Mouse (Mus musculus): ENCODE measurements at regions not wholly inside any gene's neighbourhood (a gene's known extent, or its start where the extent isn't known, plus 50 kb on each side); places are given as distances from the start of the nearest gene placed in this dataset.

DNA sequence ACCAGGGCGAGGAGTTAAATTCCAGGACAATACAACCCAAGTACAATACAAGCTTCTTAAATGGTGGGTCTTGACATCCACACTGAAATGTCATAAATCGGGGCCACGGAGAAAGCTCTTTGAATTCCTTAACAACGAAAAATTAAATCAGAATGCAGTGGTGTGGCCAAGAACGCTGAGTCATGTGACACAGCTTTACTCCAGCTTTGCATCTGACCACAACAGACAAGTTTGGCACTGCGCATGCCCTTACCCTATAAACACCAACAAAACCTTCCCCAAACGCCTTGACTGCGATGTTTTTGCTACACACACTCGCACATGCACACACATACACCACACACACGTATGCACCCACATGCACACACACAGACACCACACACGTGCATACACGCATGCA is 584.8 kb upstream of the Gm10131 start:
- peaks cover 7% of the 10 kb centered on the region; the same call in 1 of the 2 replicates for H3K4me1 ChIP-seq
- no peaks in the 10 kb centered on the region for H3K36me3 ChIP-seq
- no peak for DNase-seq (ENCODE audit: low spot score)
- no peaks in the 10 kb centered on the region for H3K9me3 ChIP-seq (replicated peaks)
- 91% methylated on average over 12 of the region's 12 CpGs for WGBS
- no peak overlapping the region for H3K27ac ChIP-seq (replicated peaks)
- H3K27me3 ChIP-seq (ENCODE audit: low read depth, poor library complexity, severe bottlenecking): peaks cover 11% of the 10 kb centered on the region; the same call in 1 of the 2 replicates
- H3K4me3 ChIP-seq: no peak overlapping the region

- H3K4me3 ChIP-seq: no peak overlapping the region
- WGBS: 62% methylated on average over 13 of the region's 13 CpGs
- DNase-seq (ENCODE audit: low spot score): no peak
- H3K9me3 ChIP-seq (replicated peaks): no peaks in the 10 kb centered on the region
- no peak overlapping the region for H3K27ac ChIP-seq (replicated peaks)
- H3K4me1 ChIP-seq: peaks cover 18% of the 10 kb centered on the region
- H3K27me3 ChIP-seq (ENCODE audit: low read depth, poor library complexity, severe bottlenecking): peaks cover 41% of the 10 kb centered on the region
- no peaks in the 10 kb centered on the region for H3K36me3 ChIP-seq
Measured at GRCm38 (mm10) chr8:34692606-34693005, 581.1 kb upstream of the Gm10131 start.

DNA sequence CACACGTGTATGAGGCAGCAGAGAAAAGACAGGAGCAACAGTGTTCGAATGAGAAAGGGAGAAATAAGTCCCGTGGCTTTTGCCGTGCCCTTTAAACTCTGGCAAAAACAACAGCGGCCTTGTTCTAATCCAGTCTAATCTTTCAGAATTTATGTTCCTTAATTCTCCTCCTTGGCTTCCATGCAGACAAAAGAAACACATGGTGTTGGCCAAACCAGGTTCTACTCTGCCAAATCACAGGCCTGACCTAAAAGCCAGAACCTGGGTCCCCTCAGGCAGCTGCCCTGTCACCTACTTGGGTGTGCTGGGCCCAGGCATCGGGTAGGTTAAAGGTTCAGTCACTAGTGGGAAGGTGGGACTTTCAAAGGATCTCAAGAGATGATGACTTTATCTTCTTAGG is 580.2 kb upstream of the Gm10131 start:
- no peak overlapping the region for H3K27ac ChIP-seq (replicated peaks)
- peaks cover 18% of the 10 kb centered on the region for H3K4me1 ChIP-seq
- no peak for DNase-seq (ENCODE audit: low spot score)
- H3K9me3 ChIP-seq (replicated peaks): no peaks in the 10 kb centered on the region
- no peaks in the 10 kb centered on the region for H3K36me3 ChIP-seq
- no peak overlapping the region for H3K4me3 ChIP-seq
- WGBS: 87% methylated on average over 6 of the region's 6 CpGs
- peaks cover 41% of the 10 kb centered on the region for H3K27me3 ChIP-seq (ENCODE audit: low read depth, poor library complexity, severe bottlenecking)

GRCm38 (mm10) chr8:34689825-34690493 is 578.4 kb upstream of the Gm10131 start:
- Histone ChIP-seq H3K27me3 (ENCODE audit: low read depth, poor library complexity, severe bottlenecking) (peaks cover 48% of the 10 kb centered on the region), H3K9me3 (replicated peaks) (no peaks in the 10 kb centered on the region), H3K27ac (replicated peaks) (no peak overlapping the region), H3K36me3 (no peaks in the 10 kb centered on the region), H3K4me1 (peaks cover 18% of the 10 kb centered on the region), H3K4me3 (peak overlapping the region; percentile 34)
- DNase-seq (ENCODE audit: low spot score): no peak
- 13% methylated on average over 9 of the region's 9 CpGs for WGBS

GRCm38 (mm10) chr8:34689049-34689824 is 577.7 kb upstream of the Gm10131 start:
- 15% methylated on average over 33 of the region's 33 CpGs for WGBS
- Histone ChIP-seq H3K4me3 (peak overlapping the region; percentile 34), H3K9me3 (replicated peaks) (no peaks in the 10 kb centered on the region), H3K4me1 (peaks cover 18% of the 10 kb centered on the region), H3K27ac (replicated peaks) (peak overlapping the region; percentile 9; the same call in 1 of the 2 replicates), H3K27me3 (ENCODE audit: low read depth, poor library complexity, severe bottlenecking) (peaks cover 51% of the 10 kb centered on the region), H3K36me3 (no peaks in the 10 kb centered on the region)
- peak; percentile 20 for DNase-seq (ENCODE audit: low spot score)

DNA sequence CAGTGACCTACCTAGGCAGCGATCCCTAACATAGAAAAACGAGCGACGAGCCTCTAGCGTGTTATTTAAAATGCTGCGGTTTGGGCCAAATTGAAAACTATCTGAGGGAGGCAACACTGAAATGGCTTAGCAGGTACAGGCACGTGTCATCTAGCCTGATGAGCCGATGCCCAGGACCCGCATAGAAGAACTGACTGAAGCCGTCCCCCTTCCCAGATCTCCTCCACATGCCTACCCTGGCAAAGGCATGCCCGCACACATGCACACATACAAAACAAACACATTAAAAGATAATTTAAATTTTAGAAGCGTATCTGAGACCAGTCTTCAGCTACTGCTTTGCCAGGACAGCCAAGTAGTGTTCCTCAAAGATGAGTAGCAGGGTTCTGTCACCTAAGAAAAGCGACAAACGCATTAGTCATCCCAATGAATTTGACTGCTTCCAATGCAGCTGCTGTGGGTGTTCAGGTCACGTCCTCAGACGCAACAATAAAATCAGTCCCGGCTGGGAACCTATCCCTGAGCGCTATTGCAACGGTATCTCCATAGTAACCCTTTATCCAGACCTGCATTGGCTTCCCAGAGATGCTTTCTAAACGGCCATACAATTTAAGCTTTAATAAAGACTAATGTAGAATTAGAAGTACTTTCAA is 577.0 kb upstream of the Gm10131 start:
- peaks cover 18% of the 10 kb centered on the region for H3K4me1 ChIP-seq
- WGBS: 64% methylated on average over 20 of the region's 20 CpGs
- H3K27ac ChIP-seq (replicated peaks): no peak overlapping the region; the same call in 1 of the 2 replicates
- no peaks in the 10 kb centered on the region for H3K36me3 ChIP-seq
- H3K9me3 ChIP-seq (replicated peaks): no peaks in the 10 kb centered on the region
- peak overlapping the region; percentile 34 for H3K4me3 ChIP-seq
- DNase-seq (ENCODE audit: low spot score): peak; percentile 30
- peaks cover 51% of the 10 kb centered on the region for H3K27me3 ChIP-seq (ENCODE audit: low read depth, poor library complexity, severe bottlenecking)

GRCm38 (mm10) chr8:34686371-34686770 is 574.8 kb upstream of the Gm10131 start:
- Histone ChIP-seq H3K4me1 (peaks cover 18% of the 10 kb centered on the region), H3K9me3 (replicated peaks) (no peaks in the 10 kb centered on the region), H3K27me3 (ENCODE audit: low read depth, poor library complexity, severe bottlenecking) (peaks cover 57% of the 10 kb centered on the region), H3K4me3 (no peak overlapping the region), H3K36me3 (no peaks in the 10 kb centered on the region), H3K27ac (replicated peaks) (no peak overlapping the region)
- no peak for DNase-seq (ENCODE audit: low spot score)
- WGBS: 85% methylated on average over 10 of the region's 10 CpGs

- DNase-seq (ENCODE audit: low spot score): no peak
- no peaks in the 10 kb centered on the region for H3K9me3 ChIP-seq (replicated peaks)
- no peak overlapping the region for H3K4me3 ChIP-seq
- 83% methylated on average over 7 of the region's 7 CpGs for WGBS
- H3K36me3 ChIP-seq: no peaks in the 10 kb centered on the region
- H3K27me3 ChIP-seq (ENCODE audit: low read depth, poor library complexity, severe bottlenecking): peaks cover 50% of the 10 kb centered on the region
- no peak overlapping the region for H3K27ac ChIP-seq (replicated peaks)
- H3K4me1 ChIP-seq: peaks cover 27% of the 10 kb centered on the region
Measured at GRCm38 (mm10) chr8:34684683-34685082, 573.1 kb upstream of the Gm10131 start.

GRCm38 (mm10) chr8:34683173-34683572 is 571.6 kb upstream of the Gm10131 start:
- H3K4me3 ChIP-seq: no peak overlapping the region
- 87% methylated on average over 5 of the region's 5 CpGs for WGBS
- no peak overlapping the region for H3K27ac ChIP-seq (replicated peaks)
- no peak for DNase-seq (ENCODE audit: low spot score)
- peaks cover 36% of the 10 kb centered on the region for H3K27me3 ChIP-seq (ENCODE audit: low read depth, poor library complexity, severe bottlenecking)
- H3K4me1 ChIP-seq: peaks cover 14% of the 10 kb centered on the region
- H3K36me3 ChIP-seq: no peaks in the 10 kb centered on the region
- H3K9me3 ChIP-seq (replicated peaks): no peaks in the 10 kb centered on the region

DNA sequence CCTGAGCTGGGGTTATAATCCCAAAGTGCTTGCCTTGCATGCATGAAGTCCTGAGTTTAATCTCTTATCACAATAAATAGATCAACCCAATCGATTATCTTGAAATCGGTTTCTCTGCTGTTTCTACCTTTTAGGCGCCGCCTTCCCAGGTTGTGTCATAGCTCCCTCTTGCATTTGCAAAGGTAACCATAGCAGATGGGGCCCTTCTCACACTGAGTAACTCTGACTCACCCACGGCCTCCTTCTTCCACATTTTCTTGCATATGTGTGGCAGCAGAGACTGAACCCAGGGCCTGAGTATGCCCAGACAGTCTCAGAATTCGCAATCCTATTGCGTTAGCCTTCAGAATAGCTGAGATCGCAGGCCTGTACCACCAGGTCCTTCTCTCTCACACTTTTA is 570.7 kb upstream of the Gm10131 start:
- WGBS: 94% methylated on average over 8 of the region's 8 CpGs
- H3K9me3 ChIP-seq (replicated peaks): no peaks in the 10 kb centered on the region
- H3K4me1 ChIP-seq: peaks cover 14% of the 10 kb centered on the region
- peaks cover 36% of the 10 kb centered on the region for H3K27me3 ChIP-seq (ENCODE audit: low read depth, poor library complexity, severe bottlenecking)
- no peak for DNase-seq (ENCODE audit: low spot score)
- H3K27ac ChIP-seq (replicated peaks): no peak overlapping the region
- no peaks in the 10 kb centered on the region for H3K36me3 ChIP-seq
- no peak overlapping the region for H3K4me3 ChIP-seq

DNA sequence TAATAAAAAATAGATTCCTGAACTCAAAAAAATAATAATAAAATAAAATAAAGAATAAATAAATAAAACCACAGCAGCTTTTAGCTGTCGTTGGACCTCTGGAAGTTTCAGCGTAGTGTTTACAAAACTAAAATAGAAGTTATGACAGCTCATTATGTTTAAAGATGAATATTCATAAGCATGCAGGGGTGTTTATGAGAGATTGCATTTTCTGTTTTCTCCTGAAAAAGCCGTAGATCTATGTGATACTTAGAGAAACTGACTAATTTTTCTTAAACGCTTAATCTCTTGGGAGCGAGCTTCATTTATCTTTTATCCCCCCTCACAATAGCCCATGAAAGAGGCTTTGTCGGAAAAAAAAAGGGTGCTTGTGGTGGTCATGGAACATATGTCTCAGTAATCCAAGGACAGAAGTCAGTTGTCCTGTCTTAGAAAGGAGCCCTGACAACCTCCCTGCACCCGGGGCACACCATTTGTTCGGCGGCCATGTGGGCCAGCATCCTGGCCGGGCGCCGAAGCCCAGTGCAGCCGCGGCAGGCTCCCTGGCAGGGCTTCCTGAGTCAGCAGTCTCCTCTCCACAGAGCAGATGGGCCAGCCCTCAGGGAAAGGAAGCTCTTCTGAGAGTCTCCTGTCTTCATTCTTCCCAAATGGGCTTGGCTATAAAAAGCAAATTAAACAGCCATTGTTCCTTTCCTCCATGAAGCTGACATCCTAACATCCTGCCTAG is 568.2 kb upstream of the Gm10131 start:
- peak overlapping the region; percentile 23; the same call in 1 of the 2 replicates for H3K4me3 ChIP-seq
- H3K4me1 ChIP-seq: peaks cover 14% of the 10 kb centered on the region
- H3K27me3 ChIP-seq (ENCODE audit: low read depth, poor library complexity, severe bottlenecking): peaks cover 27% of the 10 kb centered on the region
- peak overlapping the region; percentile 80 for H3K27ac ChIP-seq (replicated peaks)
- WGBS: 28% methylated on average over 14 of the region's 14 CpGs
- no peaks in the 10 kb centered on the region for H3K9me3 ChIP-seq (replicated peaks)
- DNase-seq (ENCODE audit: low spot score): peak; percentile 67
- no peaks in the 10 kb centered on the region for H3K36me3 ChIP-seq

- H3K36me3 ChIP-seq: no peaks in the 10 kb centered on the region
- no peak overlapping the region for H3K27ac ChIP-seq (replicated peaks)
- H3K4me1 ChIP-seq: peaks cover 14% of the 10 kb centered on the region
- H3K27me3 ChIP-seq (ENCODE audit: low read depth, poor library complexity, severe bottlenecking): peaks cover 26% of the 10 kb centered on the region
- WGBS: 96% methylated on average over 8 of the region's 8 CpGs
- DNase-seq (ENCODE audit: low spot score): no peak
- H3K9me3 ChIP-seq (replicated peaks): no peaks in the 10 kb centered on the region
- H3K4me3 ChIP-seq: no peak overlapping the region
Measured at GRCm38 (mm10) chr8:34678879-34679278, 567.3 kb upstream of the Gm10131 start.
